Mouse (Mus musculus) heart, adult 2 months (tissue): ENCODE data around the gene Ndufc1. TPM values are rescaled to one million over a fixed set of nuclear protein-coding genes. Genes with fewer than 3 reads are reported as not detected.

Experiments
- DNase-seq, 2 experiments: peaks; one replicate each; pipeline ENCODE4 v3.0.0; 2021
- H3K27ac ChIP-seq: fragments of 200-600 bp; 2 replicates; pipeline ENCODE4 v1.8.1; 2022
- H3K27me3 ChIP-seq: fragments of 200-500 bp; 2 replicates; pipeline ENCODE4 v1.6.1; 2012; ENCODE audit warnings: mild to moderate bottlenecking, low read length, inconsistent platforms, mixed read lengths; ENCODE audit not compliant: control insufficient read depth, insufficient read depth
- H3K36me3 ChIP-seq: fragments of 200-500 bp; 2 replicates; pipeline ENCODE4 v1.6.1; 2012; ENCODE audit warnings: low read length, inconsistent platforms; ENCODE audit not compliant: control insufficient read depth, insufficient read depth
- H3K4me1 ChIP-seq: fragments of 200-500 bp; 2 replicates; pipeline ENCODE4 v1.6.1; 2011; ENCODE audit warnings: low read length; ENCODE audit not compliant: control insufficient read depth, insufficient read depth
- H3K4me3 ChIP-seq: fragments of 200-600 bp; 2 replicates; pipeline ENCODE4 v1.8.1; 2022
- H3K79me2 ChIP-seq: fragments of 200-500 bp; replicated peaks from 2 replicates; pipeline ENCODE4 v1.6.1; 2012; ENCODE audit warnings: mild to moderate bottlenecking, inconsistent platforms, low read length, moderate library complexity, mixed read lengths; ENCODE audit not compliant: control insufficient read depth, insufficient read depth
- H3K9ac ChIP-seq: fragments of 200-500 bp; 2 replicates; pipeline ENCODE4 v1.6.1; 2012; ENCODE audit warnings: low read depth, mild to moderate bottlenecking, control low read depth, inconsistent platforms, low read length, mixed read lengths
- CTCF ChIP-seq: fragments of 200-600 bp; IDR thresholded peaks from 2 replicates; pipeline ENCODE4 v1.8.1; 2022; ENCODE audit warnings: antibody characterized with exemption, mild to moderate bottlenecking, moderate library complexity
- EP300 ChIP-seq: fragments of 200-500 bp; IDR thresholded peaks from 2 replicates; pipeline ENCODE4 v1.6.1; 2011; ENCODE audit warnings: low read depth, low read length, control low read depth; ENCODE audit not compliant: insufficient read depth
- POLR2A ChIP-seq: fragments of 200-500 bp; IDR thresholded peaks from 2 replicates; pipeline ENCODE4 v1.6.1; 2011; ENCODE audit warnings: mild to moderate bottlenecking, low read depth, low read length, control low read depth; ENCODE audit not compliant: insufficient read depth
- WGBS: fragments of 180-500 bp; shearing (Covaris S2); methylation state at CpG from one replicate; pipeline ENCODE4 v1.1.7; 2018; 5-methylcytosine and 5-hydroxymethylcytosine counted together
- intact Hi-C: fragments of 180-260 bp; cut with DNase I; formaldehyde crosslinking; loops from one replicate; pipeline ENCODE4 v1.15.1; 2025
- polyA plus RNA-seq: library from polyadenylated mRNA; depleted of rRNA; stranded (reverse); fragments of >200 nt; gene quantifications from 2 replicates; pipeline ENCODE4 v1.2.3, GENCODE M21; 2012
- total RNA-seq, 2 experiments: library from RNA; stranded (reverse); gene quantifications; 2 replicates each; pipeline ENCODE4 v1.2.3; 2021

The Ndufc1 gene
- total and polyA plus RNA-seq, 3 experiments = 770 to 1,819 (median 1,555) TPM

DNA sequence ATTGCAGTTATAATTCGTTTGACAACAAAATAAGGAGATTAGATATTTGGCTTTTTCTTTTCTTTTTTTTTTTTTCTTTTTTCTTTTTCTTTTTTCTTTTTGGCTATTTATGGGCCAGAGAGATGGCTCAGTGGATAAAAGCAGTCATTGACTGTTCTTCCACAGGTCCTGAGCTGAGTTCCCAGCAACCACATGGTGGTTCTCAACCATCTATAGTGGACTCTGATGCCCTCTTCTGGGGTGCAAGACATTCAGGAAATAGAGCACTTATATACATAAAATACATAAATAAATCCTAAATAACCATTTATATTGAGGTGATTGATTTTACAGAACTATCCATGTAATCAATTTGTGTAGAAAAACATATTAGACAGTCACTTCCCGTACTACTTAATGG, 8.7 kb upstream of the Ndufc1 start:
- Histone ChIP-seq H3K9ac (no peak overlapping the region), H3K79me2 (peaks cover 8% of the 10 kb centered on the region), H3K27ac (peak overlapping the region; percentile 84; the same call in 1 of the 2 replicates), H3K36me3 (peaks cover 16% of the 10 kb centered on the region), H3K27me3 (no peaks in the 10 kb centered on the region), H3K4me3 (peak overlapping the region; percentile 68), H3K4me1 (peaks cover 11% of the 10 kb centered on the region)
- no peak for DNase-seq
- WGBS = 43% methylated on average over 2 of the region's 2 CpGs
- intact Hi-C loops = no loop called here
- TF ChIP-seq EP300 = no peak
- TF ChIP-seq POLR2A = no peak
- no peak for TF ChIP-seq CTCF

DNA sequence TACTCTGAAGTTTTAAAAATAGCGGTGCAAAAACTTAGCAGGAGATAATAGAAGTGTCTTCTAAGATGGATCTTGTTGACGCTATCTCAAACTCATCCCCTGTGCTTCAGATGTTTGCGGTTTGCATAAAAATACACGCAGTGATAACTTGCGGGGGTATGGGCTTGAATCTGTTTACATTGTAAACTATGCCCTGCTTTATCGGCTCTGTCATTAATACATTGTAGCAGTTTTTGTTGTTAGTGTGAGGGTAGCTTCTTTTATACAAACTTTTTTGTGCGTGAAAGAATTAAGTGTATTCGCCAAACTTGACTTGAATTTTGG, 8.3 kb upstream of the Ndufc1 start:
- peak overlapping the region; percentile 68 for H3K4me3 ChIP-seq
- peaks cover 16% of the 10 kb centered on the region for H3K36me3 ChIP-seq
- peaks cover 8% of the 10 kb centered on the region for H3K79me2 ChIP-seq
- no peaks in the 10 kb centered on the region for H3K27me3 ChIP-seq
- intact Hi-C loops = no loop called here
- H3K9ac ChIP-seq = peak overlapping the region; percentile 94
- TF ChIP-seq POLR2A = no peak
- TF ChIP-seq EP300 = no peak
- TF ChIP-seq CTCF = no peak
- H3K27ac ChIP-seq = peak overlapping the region; percentile 84
- peaks cover 11% of the 10 kb centered on the region for H3K4me1 ChIP-seq
- DNase-seq = no peak
- 7% methylated on average over 8 of the region's 8 CpGs for WGBS

DNA sequence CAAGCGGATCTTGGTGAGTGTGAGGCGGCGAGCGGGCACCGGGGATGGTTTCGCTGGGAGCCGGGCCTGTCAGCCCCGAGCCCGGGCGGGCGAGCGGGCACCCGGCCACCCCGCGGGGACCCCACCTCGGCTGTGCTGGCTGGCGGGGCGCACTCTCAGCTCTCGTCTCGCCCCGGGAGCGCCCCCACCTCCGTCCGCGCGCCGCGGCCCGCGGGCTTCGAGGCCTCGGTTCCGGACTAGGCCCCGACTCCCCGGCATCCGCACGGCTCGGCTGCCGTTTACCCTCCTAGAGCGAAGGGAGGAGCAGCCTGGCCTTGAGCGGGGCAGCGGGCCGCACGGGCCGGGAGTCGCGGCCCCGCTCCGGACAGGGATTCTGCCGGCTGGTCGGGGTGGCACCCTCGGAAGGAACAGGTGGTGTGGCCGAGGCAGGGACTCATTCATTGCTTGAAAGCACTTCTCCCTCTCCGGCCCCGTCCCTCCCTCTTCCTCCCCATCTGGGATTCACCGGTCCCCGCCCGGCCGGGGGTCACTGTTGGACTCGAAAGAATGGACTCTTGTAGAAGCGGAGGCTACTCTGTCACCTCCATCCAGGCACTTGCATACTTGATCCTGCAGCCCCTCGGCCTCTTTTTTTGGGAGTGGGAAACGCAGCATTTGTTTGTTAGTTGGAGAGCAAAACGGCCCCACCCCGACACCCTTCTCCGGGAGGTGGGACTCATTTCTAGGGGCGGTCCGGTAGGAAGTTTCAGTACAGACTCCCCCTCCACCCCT, 7.8 kb upstream of the Ndufc1 start:
- DNase-seq = peak; percentile 66 to 71
- Histone ChIP-seq H3K9ac (peak overlapping the region; percentile 94), H3K36me3 (peaks cover 16% of the 10 kb centered on the region), H3K4me3 (peak overlapping the region; percentile 68), H3K27me3 (no peaks in the 10 kb centered on the region), H3K79me2 (peaks cover 7% of the 10 kb centered on the region; the same call in 1 of the 2 replicates), H3K27ac (peak overlapping the region; percentile 84), H3K4me1 (peaks cover 11% of the 10 kb centered on the region)
- intact Hi-C loops = no loop called here
- under 1% methylated on average over 67 of the region's 68 CpGs for WGBS
- TF ChIP-seq POLR2A (0 out of 2 replicates have a peak, but pooled peaks have one; percentile 33), EP300 (no peak)

DNA sequence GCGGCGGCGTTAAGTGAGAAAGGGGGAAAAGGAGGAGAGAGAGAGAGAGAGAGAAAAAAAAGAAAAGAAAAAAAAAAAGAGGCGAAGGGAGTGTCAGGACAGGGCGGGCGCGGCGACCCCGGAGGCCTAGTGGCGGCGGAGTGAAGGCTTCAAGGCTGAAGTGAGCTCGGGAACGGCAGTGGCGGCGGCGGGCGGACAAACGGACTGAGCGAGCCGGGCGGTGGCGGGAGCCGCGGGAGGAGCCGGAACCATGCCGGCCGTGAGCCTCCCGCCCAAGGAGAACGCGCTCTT, 7.2 kb upstream of the Ndufc1 start:
- H3K27me3 ChIP-seq = no peaks in the 10 kb centered on the region
- TF ChIP-seq CTCF (peak; percentile 21; the same call in 1 of the 2 replicates), POLR2A (no peak)
- peak overlapping the region; percentile 84 for H3K27ac ChIP-seq
- H3K36me3 ChIP-seq = peaks cover 16% of the 10 kb centered on the region
- intact Hi-C loops = no loop called here
- under 1% methylated on average over 27 of the region's 30 CpGs for WGBS
- peak overlapping the region; percentile 68 for H3K4me3 ChIP-seq
- DNase-seq = no peak
- peaks cover 4% of the 10 kb centered on the region; the same call in 1 of the 2 replicates for H3K79me2 ChIP-seq
- H3K9ac ChIP-seq = peak overlapping the region; percentile 94
- H3K4me1 ChIP-seq = peaks cover 11% of the 10 kb centered on the region

DNA sequence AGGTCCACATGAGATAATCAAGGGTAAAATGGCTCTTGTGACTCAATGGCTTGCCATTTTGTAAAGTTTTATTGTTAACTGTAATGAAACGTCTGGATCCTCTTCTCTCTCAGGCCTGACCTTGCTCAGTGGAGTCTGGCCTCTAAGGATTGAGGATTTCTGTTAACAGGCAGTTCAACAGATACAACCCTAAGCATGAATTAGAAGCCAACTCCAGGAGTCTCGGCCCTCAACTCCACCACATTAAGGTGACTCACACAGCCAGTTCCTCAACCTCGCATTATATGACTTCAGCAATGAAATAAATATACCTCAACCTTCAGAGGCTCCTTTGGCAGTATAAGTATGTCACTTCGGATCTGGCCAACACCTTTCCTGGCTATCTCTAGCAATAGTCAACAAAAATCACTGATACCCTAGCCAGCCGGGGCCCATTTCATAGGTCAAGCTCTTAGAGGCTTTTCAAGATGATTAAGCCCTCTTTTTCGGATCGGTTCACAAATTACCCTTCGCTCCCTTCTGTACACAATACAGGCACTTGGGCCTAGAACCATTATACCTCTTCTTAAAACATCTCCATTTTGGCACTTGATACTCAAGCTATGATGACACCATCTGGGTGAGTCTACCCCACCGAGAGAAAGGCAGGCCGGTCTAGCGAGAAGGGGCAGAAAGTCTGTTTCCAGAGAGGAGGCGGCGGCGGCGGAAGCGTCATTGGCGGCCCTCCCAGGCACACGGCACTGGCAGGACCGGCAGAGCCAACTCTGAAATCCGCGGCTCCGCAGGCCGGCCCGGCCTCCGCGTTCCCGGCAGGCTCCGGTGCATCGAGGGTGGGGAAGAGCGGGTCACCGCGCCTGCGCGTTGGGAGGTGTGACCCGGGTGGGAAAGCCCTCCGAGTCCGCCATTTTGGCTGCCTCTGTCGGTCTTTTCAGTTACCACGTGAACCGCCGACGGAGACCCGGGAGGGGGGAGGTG, 6.6 kb upstream of the Ndufc1 start, which contains the start of gene Naa15:
Gene Naa15 (plus strand): TSS at position 51 of the 975 bp plus-strand sequence.
- WGBS = 3% methylated on average over 43 of the region's 43 CpGs
- TF ChIP-seq CTCF (no peak), EP300 (no peak), POLR2A (peak; percentile 73)

More for the DNA sequence above, 6.6 kb upstream of the Ndufc1 start, which contains the start of gene Naa15:
- Histone ChIP-seq H3K79me2 (peaks cover 3% of the 10 kb centered on the region; the same call in 1 of the 2 replicates), H3K36me3 (peaks cover 16% of the 10 kb centered on the region), H3K27ac (peak within 1 kb of the TSS; percentile 84), H3K27me3 (no peaks in the 10 kb centered on the region), H3K4me1 (peaks cover 9% of the 10 kb centered on the region), H3K9ac (peak within 1 kb of the TSS; percentile 94), H3K4me3 (peak within 1 kb of the TSS; percentile 68)
- peak; percentile 96 to 98 for DNase-seq
- intact Hi-C loops = no loop called here
